Mouse (Mus musculus): ENCODE data around the gene Ninj2. TPM values are rescaled to one million over a fixed set of nuclear protein-coding genes. Genes with fewer than 3 reads are reported as not detected.
A peak's percentile ranks its signal among the peaks of the same experiment; 100 is the strongest.

The Ninj2 gene
- polyA plus RNA-seq, 1 experiment from 2014 or later: 0.16 TPM

GRCm38 (mm10) chr6:120222669-120223068 is 129.5 kb downstream of the Ninj2 start:
- Histone ChIP-seq H3K27ac (ENCODE audit: low read length) (no peak overlapping the region), H3K36me3 (ENCODE audit: control insufficient read depth, insufficient read depth, low read length) (no peaks in the 10 kb centered on the region), H3K9ac (ENCODE audit: low read depth, low read length) (no peak overlapping the region), H3K4me1 (ENCODE audit: control insufficient read depth, insufficient read depth, low read length) (peaks cover 2% of the 10 kb centered on the region; the same call in 1 of the 2 replicates), H3K4me3 (ENCODE audit: low read length) (no peak overlapping the region), H3K27me3 (replicated peaks; ENCODE audit: control insufficient read depth, insufficient read depth, low read length) (no peaks in the 10 kb centered on the region), H3K9me3 (ENCODE audit: control insufficient read depth, low read length) (no peaks in the 10 kb centered on the region), H3K4me2 (ENCODE audit: low read depth, low read length) (no peak overlapping the region)
- ATAC-seq: no peak; the same call in 1 of the 2 replicates
- whole genome bisulfite sequencing: 30% methylated on average over 6 of the region's 6 CpGs

- WGBS: 60% methylated on average over 6 of the region's 6 CpGs
- Histone ChIP-seq H3K9ac (ENCODE audit: low read depth, low read length) (no peak overlapping the region), H3K4me1 (ENCODE audit: control insufficient read depth, insufficient read depth, low read length) (peaks cover 2% of the 10 kb centered on the region; the same call in 1 of the 2 replicates), H3K36me3 (ENCODE audit: control insufficient read depth, insufficient read depth, low read length) (no peaks in the 10 kb centered on the region), H3K4me3 (ENCODE audit: low read length) (no peak overlapping the region), H3K9me3 (ENCODE audit: control insufficient read depth, low read length) (no peaks in the 10 kb centered on the region), H3K4me2 (ENCODE audit: low read depth, low read length) (no peak overlapping the region), H3K27me3 (replicated peaks; ENCODE audit: control insufficient read depth, insufficient read depth, low read length) (no peaks in the 10 kb centered on the region), H3K27ac (ENCODE audit: low read length) (no peak overlapping the region)
- ATAC-seq: no peak; the same call in 1 of the 2 replicates
Measured at GRCm38 (mm10) chr6:120225355-120225754, 132.2 kb downstream of the Ninj2 start.

GRCm38 (mm10) chr6:120227068-120227467 is 133.9 kb downstream of the Ninj2 start:
- Histone ChIP-seq H3K4me2 (ENCODE audit: low read depth, low read length) (no peak overlapping the region), H3K4me3 (ENCODE audit: low read length) (no peak overlapping the region)
- peak; percentile 85 for ATAC-seq

GRCm38 (mm10) chr6:120229806-120230205 is 136.7 kb downstream of the Ninj2 start:
- WGBS: 82% methylated on average over 7 of the region's 7 CpGs
- no peaks in the 10 kb centered on the region for H3K36me3 ChIP-seq (ENCODE audit: control insufficient read depth, insufficient read depth, low read length)
- no peak overlapping the region for H3K9ac ChIP-seq (ENCODE audit: low read depth, low read length)
- H3K9me3 ChIP-seq (ENCODE audit: control insufficient read depth, low read length): no peaks in the 10 kb centered on the region
- peaks cover 12% of the 10 kb centered on the region for H3K4me1 ChIP-seq (ENCODE audit: control insufficient read depth, insufficient read depth, low read length)
- no peak for ATAC-seq
- H3K4me3 ChIP-seq (ENCODE audit: low read length): no peak overlapping the region
- H3K27ac ChIP-seq (ENCODE audit: low read length): no peak overlapping the region
- no peaks in the 10 kb centered on the region for H3K27me3 ChIP-seq (replicated peaks; ENCODE audit: control insufficient read depth, insufficient read depth, low read length)
- no peak overlapping the region for H3K4me2 ChIP-seq (ENCODE audit: low read depth, low read length)

More at GRCm38 (mm10) chr6:120227068-120227467, 133.9 kb downstream of the Ninj2 start:
- H3K9ac ChIP-seq (ENCODE audit: low read depth, low read length): no peak overlapping the region
- WGBS: 66% methylated on average over 7 of the region's 7 CpGs
- H3K36me3 ChIP-seq (ENCODE audit: control insufficient read depth, insufficient read depth, low read length): no peaks in the 10 kb centered on the region
- H3K4me1 ChIP-seq (ENCODE audit: control insufficient read depth, insufficient read depth, low read length): peaks cover 2% of the 10 kb centered on the region; the same call in 1 of the 2 replicates
- H3K27me3 ChIP-seq (replicated peaks; ENCODE audit: control insufficient read depth, insufficient read depth, low read length): no peaks in the 10 kb centered on the region
- peak overlapping the region; percentile 80 for H3K27ac ChIP-seq (ENCODE audit: low read length)
- no peaks in the 10 kb centered on the region for H3K9me3 ChIP-seq (ENCODE audit: control insufficient read depth, low read length)

- 60% methylated on average over 1 of the region's 1 CpGs for WGBS
- Histone ChIP-seq H3K4me3 (ENCODE audit: low read length) (no peak overlapping the region), H3K27me3 (replicated peaks; ENCODE audit: control insufficient read depth, insufficient read depth, low read length) (no peaks in the 10 kb centered on the region), H3K36me3 (ENCODE audit: control insufficient read depth, insufficient read depth, low read length) (no peaks in the 10 kb centered on the region), H3K4me2 (ENCODE audit: low read depth, low read length) (no peak overlapping the region), H3K9me3 (ENCODE audit: control insufficient read depth, low read length) (no peaks in the 10 kb centered on the region), H3K4me1 (ENCODE audit: control insufficient read depth, insufficient read depth, low read length) (peaks cover 13% of the 10 kb centered on the region), H3K9ac (ENCODE audit: low read depth, low read length) (no peak overlapping the region), H3K27ac (ENCODE audit: low read length) (no peak overlapping the region)
- ATAC-seq: no peak
Measured at GRCm38 (mm10) chr6:120230441-120230840, 137.3 kb downstream of the Ninj2 start.

GRCm38 (mm10) chr6:120232885-120233284 is 139.7 kb downstream of the Ninj2 start:
- 59% methylated on average over 6 of the region's 6 CpGs for WGBS
- peaks cover 21% of the 10 kb centered on the region for H3K4me1 ChIP-seq (ENCODE audit: control insufficient read depth, insufficient read depth, low read length)
- H3K27ac ChIP-seq (ENCODE audit: low read length): peak overlapping the region; percentile 51; the same call in 1 of the 2 replicates
- no peak overlapping the region for H3K4me2 ChIP-seq (ENCODE audit: low read depth, low read length)
- H3K9me3 ChIP-seq (ENCODE audit: control insufficient read depth, low read length): no peaks in the 10 kb centered on the region
- H3K36me3 ChIP-seq (ENCODE audit: control insufficient read depth, insufficient read depth, low read length): no peaks in the 10 kb centered on the region
- no peak overlapping the region for H3K9ac ChIP-seq (ENCODE audit: low read depth, low read length)
- peak; percentile 71 for ATAC-seq
- H3K27me3 ChIP-seq (replicated peaks; ENCODE audit: control insufficient read depth, insufficient read depth, low read length): no peaks in the 10 kb centered on the region
- H3K4me3 ChIP-seq (ENCODE audit: low read length): no peak overlapping the region

GRCm38 (mm10) chr6:120235874-120236273 is 142.7 kb downstream of the Ninj2 start:
- Histone ChIP-seq H3K9me3 (ENCODE audit: control insufficient read depth, low read length) (no peaks in the 10 kb centered on the region), H3K36me3 (ENCODE audit: control insufficient read depth, insufficient read depth, low read length) (no peaks in the 10 kb centered on the region), H3K4me1 (ENCODE audit: control insufficient read depth, insufficient read depth, low read length) (peaks cover 32% of the 10 kb centered on the region), H3K27ac (ENCODE audit: low read length) (peak overlapping the region; percentile 23), H3K27me3 (replicated peaks; ENCODE audit: control insufficient read depth, insufficient read depth, low read length) (no peaks in the 10 kb centered on the region), H3K4me3 (ENCODE audit: low read length) (no peak overlapping the region), H3K4me2 (ENCODE audit: low read depth, low read length) (no peak overlapping the region), H3K9ac (ENCODE audit: low read depth, low read length) (no peak overlapping the region)
- 49% methylated on average over 7 of the region's 7 CpGs for WGBS
- peak; percentile 75 for ATAC-seq

- no peaks in the 10 kb centered on the region for H3K36me3 ChIP-seq (ENCODE audit: control insufficient read depth, insufficient read depth, low read length)
- 0 out of 2 replicates have a peak overlapping the region, but pooled peaks have one; percentile 3 for H3K4me2 ChIP-seq (ENCODE audit: low read depth, low read length)
- WGBS: 72% methylated on average over 5 of the region's 5 CpGs
- peaks cover 27% of the 10 kb centered on the region for H3K4me1 ChIP-seq (ENCODE audit: control insufficient read depth, insufficient read depth, low read length)
- ATAC-seq: 0 out of 2 replicates have a peak, but pooled peaks have one; percentile 6
- H3K27me3 ChIP-seq (replicated peaks; ENCODE audit: control insufficient read depth, insufficient read depth, low read length): no peaks in the 10 kb centered on the region
- peak overlapping the region; percentile 51 for H3K27ac ChIP-seq (ENCODE audit: low read length)
- no peak overlapping the region for H3K4me3 ChIP-seq (ENCODE audit: low read length)
- H3K9ac ChIP-seq (ENCODE audit: low read depth, low read length): no peak overlapping the region
- H3K9me3 ChIP-seq (ENCODE audit: control insufficient read depth, low read length): no peaks in the 10 kb centered on the region
Measured at GRCm38 (mm10) chr6:120240461-120240860, 147.3 kb downstream of the Ninj2 start.

GRCm38 (mm10) chr6:120241453-120241852 is 148.3 kb downstream of the Ninj2 start:
- H3K9me3 ChIP-seq (ENCODE audit: control insufficient read depth, low read length): no peaks in the 10 kb centered on the region
- no peak overlapping the region for H3K4me3 ChIP-seq (ENCODE audit: low read length)
- H3K9ac ChIP-seq (ENCODE audit: low read depth, low read length): no peak overlapping the region
- no peak for ATAC-seq
- no peaks in the 10 kb centered on the region for H3K27me3 ChIP-seq (replicated peaks; ENCODE audit: control insufficient read depth, insufficient read depth, low read length)
- H3K4me2 ChIP-seq (ENCODE audit: low read depth, low read length): no peak overlapping the region
- peaks cover 17% of the 10 kb centered on the region; the same call in 1 of the 2 replicates for H3K4me1 ChIP-seq (ENCODE audit: control insufficient read depth, insufficient read depth, low read length)
- 85% methylated on average over 12 of the region's 12 CpGs for WGBS
- no peak overlapping the region for H3K27ac ChIP-seq (ENCODE audit: low read length)
- H3K36me3 ChIP-seq (ENCODE audit: control insufficient read depth, insufficient read depth, low read length): no peaks in the 10 kb centered on the region

- Histone ChIP-seq H3K27me3 (replicated peaks; ENCODE audit: control insufficient read depth, insufficient read depth, low read length) (no peaks in the 10 kb centered on the region), H3K9me3 (ENCODE audit: control insufficient read depth, low read length) (no peaks in the 10 kb centered on the region), H3K27ac (ENCODE audit: low read length) (no peak overlapping the region), H3K4me2 (ENCODE audit: low read depth, low read length) (no peak overlapping the region), H3K9ac (ENCODE audit: low read depth, low read length) (no peak overlapping the region), H3K4me1 (ENCODE audit: control insufficient read depth, insufficient read depth, low read length) (peaks cover 16% of the 10 kb centered on the region; the same call in 1 of the 2 replicates), H3K36me3 (ENCODE audit: control insufficient read depth, insufficient read depth, low read length) (no peaks in the 10 kb centered on the region), H3K4me3 (ENCODE audit: low read length) (no peak overlapping the region)
- ATAC-seq: no peak
- WGBS: 54% methylated on average over 8 of the region's 8 CpGs
Measured at GRCm38 (mm10) chr6:120242530-120242929, 149.4 kb downstream of the Ninj2 start.
